ENCODE assay signal across 1 mouse cellular context in the genomic region with DNA sequence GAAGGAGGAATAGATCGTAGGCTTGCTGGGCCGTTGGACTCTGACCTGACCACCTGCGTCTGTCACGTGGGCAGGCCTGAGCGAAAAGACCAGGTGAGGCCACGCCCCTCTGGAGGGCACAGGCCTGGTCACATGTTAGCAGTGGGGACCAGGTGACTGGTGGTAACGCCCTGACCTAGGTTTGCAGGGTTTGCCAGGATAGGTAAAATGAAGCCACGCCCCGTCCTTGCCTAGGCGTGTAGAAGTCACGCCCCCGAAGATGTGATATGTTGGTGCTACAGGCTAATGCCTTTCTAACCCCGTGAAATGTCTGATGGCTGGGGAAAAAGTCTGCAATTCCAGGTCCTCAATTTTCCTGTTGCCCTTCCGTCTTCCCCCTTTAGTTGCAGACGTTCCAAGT.
TF ChIP-seq lines count a peak whose summit lies in the region.

No protein-coding gene starts in this region.

TF ChIP-seq in C2C12, 6 proteins besides CTCF, POLR2A, EP300 and RAD21 (continued from another document):
- no peak for TF ChIP-seq FOSL1 (IDR thresholded peaks at IDR 0.05; ENCODE audit: insufficient read depth, low read length, poor library complexity, severe bottlenecking)
